Mouse (Mus musculus) neural tube, embryonic 11.5 days (tissue): ENCODE results near the gene AU015836. TPM values are rescaled to one million over a fixed set of nuclear protein-coding genes. Genes with fewer than 3 reads are reported as not detected.
"Not testable (repeated sequence)": the region's sequence is repeated elsewhere in the genome, so short reads cannot be mapped to it uniquely, and the experiment has no call there.

Source experiments
- ATAC-seq: fragments of 200-750 bp; cut with Nextera tagmentation; 2 replicates; pipeline ENCODE4 v1.8.0; 2017; ENCODE audit warnings: moderate number of reproducible peaks, mild to moderate bottlenecking, moderate TSS enrichment, moderate library complexity; ENCODE audit not compliant: insufficient read depth, low FRiP score, low TSS enrichment
- DNase-seq: peaks from one replicate; pipeline ENCODE4 v3.0.0-alpha.2; 2015; ENCODE audit warnings: low spot score
- H3K27ac ChIP-seq: fragments of 300-500 bp; sonication (generic); 2 replicates; pipeline ENCODE4 v1.5.1; 2014; ENCODE audit warnings: low read depth, mild to moderate bottlenecking, low read length
- H3K27me3 ChIP-seq: fragments of 300-500 bp; sonication (generic); 2 replicates; pipeline ENCODE4 v1.6.1; 2014; ENCODE audit warnings: mild to moderate bottlenecking, low read length, mixed read lengths; ENCODE audit not compliant: control insufficient read depth, insufficient read depth
- H3K36me3 ChIP-seq: fragments of 300-500 bp; sonication (generic); 2 replicates; pipeline ENCODE4 v1.6.1; 2014; ENCODE audit warnings: mild to moderate bottlenecking, low read length, moderate library complexity, mixed read lengths; ENCODE audit not compliant: control insufficient read depth, insufficient read depth
- H3K4me1 ChIP-seq: fragments of 300-500 bp; sonication (generic); 2 replicates; pipeline ENCODE4 v1.6.1; 2014; ENCODE audit warnings: low read length, mixed read lengths; ENCODE audit not compliant: control insufficient read depth, insufficient read depth
- H3K4me2 ChIP-seq: fragments of 300-500 bp; sonication (generic); 2 replicates; pipeline ENCODE4 v1.6.1; 2014; ENCODE audit warnings: low read depth, mild to moderate bottlenecking, moderate library complexity
- H3K4me3 ChIP-seq: fragments of 300-500 bp; sonication (generic); 2 replicates; pipeline ENCODE4 v1.5.1; 2014; ENCODE audit warnings: low read depth, low read length
- H3K9ac ChIP-seq: fragments of 300-500 bp; sonication (generic); 2 replicates; pipeline ENCODE4 v1.6.1; 2014; ENCODE audit warnings: mild to moderate bottlenecking, low read length
- H3K9me3 ChIP-seq: fragments of 300-500 bp; sonication (generic); 2 replicates; pipeline ENCODE4 v1.6.1; 2016; ENCODE audit warnings: low read length; ENCODE audit not compliant: control insufficient read depth
- WGBS: fragments of 180-500 bp; shearing (Covaris S2); extraction: QIAGEN DNeasy Blood & Tissue Kit; methylation state at CpG from one replicate; pipeline ENCODE4 v1.1.7; 2014; 5-methylcytosine and 5-hydroxymethylcytosine counted together
- polyA plus RNA-seq: library from polyadenylated mRNA; unstranded; fragments of >200 nt; fragmentation: Nextera tagmentation; extraction: Ambion mirVana; gene quantifications from 2 replicates; pipeline ENCODE4 v1.2.1, GENCODE M21; 2014

Gene AU015836
- polyA plus RNA-seq, 1 experiment from 2014 or later: not detected

GRCm38 (mm10) chrX:93985096-93985495 lies 16.6 kb downstream of the AU015836 start:
- H3K9me3 ChIP-seq, DNase-seq, H3K4me3 ChIP-seq, H3K4me2 ChIP-seq, H3K4me1 ChIP-seq, H3K27me3 ChIP-seq, H3K9ac ChIP-seq, ATAC-seq, H3K27ac ChIP-seq, H3K36me3 ChIP-seq: not testable (repeated sequence)
- WGBS: 84% methylated on average over 3 of the region's 3 CpGs

GRCm38 (mm10) chrX:94006991-94007390 lies 38.5 kb downstream of the AU015836 start:
- Histone ChIP-seq H3K36me3 (no peaks in the 10 kb centered on the region), H3K27ac (no peak overlapping the region), H3K4me1 (no peaks in the 10 kb centered on the region), H3K9me3 (no peaks in the 10 kb centered on the region), H3K9ac (no peak overlapping the region), H3K4me3 (no peak overlapping the region), H3K4me2 (no peak overlapping the region), H3K27me3 (no peaks in the 10 kb centered on the region)
- DNase-seq (no peak), ATAC-seq (no peak)
- WGBS: 94% methylated on average over 3 of the region's 3 CpGs

- Histone ChIP-seq H3K36me3 (no peaks in the 10 kb centered on the region), H3K9ac (no peak overlapping the region), H3K4me2 (no peak overlapping the region), H3K27ac (no peak overlapping the region), H3K4me1 (no peaks in the 10 kb centered on the region), H3K9me3 (no peaks in the 10 kb centered on the region), H3K27me3 (0 out of 2 replicates have a peak, but pooled peaks cover 2% of the 10 kb centered on the region), H3K4me3 (no peak overlapping the region)
- no peak for ATAC-seq
- no peak for DNase-seq
- WGBS: 83% methylated on average over 3 of the region's 3 CpGs
Observed at GRCm38 (mm10) chrX:94009442-94009841, 41.0 kb downstream of the AU015836 start.

GRCm38 (mm10) chrX:94011656-94012173 lies 43.3 kb downstream of the AU015836 start:
- WGBS: 79% methylated on average over 7 of the region's 7 CpGs
- DNase-seq: no peak
- Histone ChIP-seq H3K27me3 (peaks cover 2% of the 10 kb centered on the region; the same call in 1 of the 2 replicates), H3K36me3 (no peaks in the 10 kb centered on the region), H3K9ac (no peak overlapping the region), H3K9me3 (no peaks in the 10 kb centered on the region), H3K27ac (no peak overlapping the region), H3K4me3 (no peak overlapping the region), H3K4me1 (no peaks in the 10 kb centered on the region), H3K4me2 (no peak overlapping the region)
- no peak for ATAC-seq

GRCm38 (mm10) chrX:94012479-94013167 lies 44.2 kb downstream of the AU015836 start:
- no peak overlapping the region for H3K4me3 ChIP-seq
- H3K9me3 ChIP-seq: no peaks in the 10 kb centered on the region
- ATAC-seq (peak; percentile 67; the same call in 1 of the 2 replicates), DNase-seq (no peak)
- H3K27ac ChIP-seq: no peak overlapping the region
- WGBS: 29% methylated on average over 12 of the region's 12 CpGs
- no peak overlapping the region for H3K9ac ChIP-seq
- peaks cover 2% of the 10 kb centered on the region; the same call in 1 of the 2 replicates for H3K27me3 ChIP-seq
- H3K36me3 ChIP-seq: no peaks in the 10 kb centered on the region
- no peak overlapping the region for H3K4me2 ChIP-seq
- no peaks in the 10 kb centered on the region for H3K4me1 ChIP-seq

GRCm38 (mm10) chrX:94016891-94017290 lies 48.4 kb downstream of the AU015836 start:
- no peak overlapping the region for H3K9ac ChIP-seq
- no peak overlapping the region for H3K4me2 ChIP-seq
- no peak for DNase-seq
- no peaks in the 10 kb centered on the region for H3K36me3 ChIP-seq
- no peaks in the 10 kb centered on the region for H3K4me1 ChIP-seq
- H3K27ac ChIP-seq: no peak overlapping the region
- WGBS: 18% methylated on average over 1 of the region's 1 CpGs
- H3K27me3 ChIP-seq: peaks cover 2% of the 10 kb centered on the region; the same call in 1 of the 2 replicates
- no peak overlapping the region for H3K4me3 ChIP-seq
- no peak for ATAC-seq
- H3K9me3 ChIP-seq: no peaks in the 10 kb centered on the region

GRCm38 (mm10) chrX:94022264-94022874 lies 53.9 kb downstream of the AU015836 start:
- no peaks in the 10 kb centered on the region for H3K27me3 ChIP-seq
- H3K9me3 ChIP-seq: no peaks in the 10 kb centered on the region
- H3K36me3 ChIP-seq: no peaks in the 10 kb centered on the region
- H3K27ac ChIP-seq: no peak overlapping the region
- H3K4me2 ChIP-seq: no peak overlapping the region
- no peak overlapping the region for H3K4me3 ChIP-seq
- H3K9ac ChIP-seq: no peak overlapping the region
- ATAC-seq: no peak
- no peaks in the 10 kb centered on the region for H3K4me1 ChIP-seq
- 62% methylated on average over 5 of the region's 5 CpGs for WGBS
- DNase-seq: no peak
